Mouse (Mus musculus): ENCODE results near the gene Spon1. TPM values are rescaled to one million over a fixed set of nuclear protein-coding genes. Genes with fewer than 3 reads are reported as not detected.
A peak's percentile ranks its signal among the peaks of the same experiment; 100 is the strongest.

Spon1 gene
- total RNA-seq, 2 experiments from 2014 or later, result 68.1 to 68.6 TPM

- no peak for DNase-seq (ENCODE audit: low spot score in 2 of 2)
- no peak for TF ChIP-seq CTCF (conservative IDR thresholded peaks at IDR 0.05)
- no peak overlapping the region for H3K27ac ChIP-seq
- H3K4me3 ChIP-seq, result no peak overlapping the region
Observed at GRCm38 (mm10) chr7:113861964-113862363, 96.2 kb downstream of the Spon1 start.

GRCm38 (mm10) chr7:113872846-113873245, 107.0 kb downstream of the Spon1 start:
- DNase-seq (ENCODE audit: low spot score in 2 of 2), result no peak
- TF ChIP-seq CTCF (conservative IDR thresholded peaks at IDR 0.05), result no peak
- Histone ChIP-seq H3K27ac (no peak overlapping the region), H3K4me3 (no peak overlapping the region)

GRCm38 (mm10) chr7:113877451-113877850, 111.7 kb downstream of the Spon1 start:
- Histone ChIP-seq H3K4me3 (no peak overlapping the region), H3K27ac (no peak overlapping the region)
- no peak for DNase-seq (ENCODE audit: low spot score in 2 of 2)
- TF ChIP-seq CTCF (conservative IDR thresholded peaks at IDR 0.05), result no peak

DNA sequence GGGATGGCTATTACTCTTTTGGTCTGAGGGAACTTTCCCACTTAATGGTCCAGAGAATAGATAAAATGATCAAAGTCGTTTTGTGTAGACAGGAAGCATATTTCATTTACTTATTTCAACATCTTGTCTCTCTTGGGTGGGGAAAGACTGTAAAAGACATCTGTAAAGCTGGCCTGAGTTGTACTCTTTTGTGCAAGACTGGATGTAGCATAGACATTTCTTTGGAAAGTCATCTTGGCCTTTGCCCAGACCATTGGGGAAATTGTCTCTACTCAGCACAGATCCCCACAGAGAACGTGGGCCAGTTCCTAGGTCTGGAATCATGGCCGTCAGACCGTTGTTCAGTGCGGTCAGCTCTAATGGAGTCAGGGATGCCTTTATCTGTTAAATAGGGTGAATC, 112.1 kb downstream of the Spon1 start:
- Histone ChIP-seq H3K27ac (no peak overlapping the region), H3K4me3 (no peak overlapping the region)
- TF ChIP-seq CTCF (conservative IDR thresholded peaks at IDR 0.05), result no peak
- DNase-seq (ENCODE audit: low spot score in 2 of 2), result no peak

DNA sequence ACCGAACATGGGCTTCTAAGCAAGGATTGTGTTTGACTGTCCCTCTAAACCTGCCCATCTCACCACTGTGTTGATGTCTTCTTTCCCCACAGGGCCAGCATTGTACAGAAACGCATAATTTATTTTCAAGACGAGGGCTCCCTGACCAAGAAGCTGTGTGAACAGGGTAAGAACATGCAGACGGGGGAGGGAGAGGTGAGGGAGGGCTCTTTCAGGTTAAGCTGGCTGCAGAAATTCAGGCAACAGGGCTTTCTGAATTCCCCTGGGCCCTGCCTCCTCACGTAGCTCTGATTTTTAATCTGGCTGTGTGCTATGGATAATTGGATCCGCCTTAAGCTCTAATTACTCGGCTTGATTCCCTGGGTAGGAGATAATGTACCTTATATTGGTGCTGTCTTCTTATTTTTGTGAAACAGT, 113.3 kb downstream of the Spon1 start:
- no peak for DNase-seq (ENCODE audit: low spot score in 2 of 2)
- Histone ChIP-seq H3K4me3 (no peak overlapping the region), H3K27ac (no peak overlapping the region)
- no peak for TF ChIP-seq CTCF (conservative IDR thresholded peaks at IDR 0.05)

- no peak overlapping the region for H3K4me3 ChIP-seq
- H3K27ac ChIP-seq, result no peak overlapping the region
- DNase-seq (ENCODE audit: low spot score in 2 of 2), result no peak
- TF ChIP-seq CTCF (conservative IDR thresholded peaks at IDR 0.05), result no peak
Observed at GRCm38 (mm10) chr7:113880021-113880420, 114.2 kb downstream of the Spon1 start.

- Histone ChIP-seq H3K4me3 (no peak overlapping the region), H3K27ac (no peak overlapping the region)
- no peak for TF ChIP-seq CTCF (conservative IDR thresholded peaks at IDR 0.05)
- no peak for DNase-seq (ENCODE audit: low spot score in 2 of 2)
Observed at GRCm38 (mm10) chr7:113890782-113891181, 125.0 kb downstream of the Spon1 start.

GRCm38 (mm10) chr7:113891491-113891890, 125.7 kb downstream of the Spon1 start:
- Histone ChIP-seq H3K27ac (no peak overlapping the region), H3K4me3 (no peak overlapping the region)
- no peak for DNase-seq (ENCODE audit: low spot score in 2 of 2)
- no peak for TF ChIP-seq CTCF (conservative IDR thresholded peaks at IDR 0.05)

- DNase-seq (ENCODE audit: low spot score in 2 of 2), result no peak
- TF ChIP-seq CTCF (conservative IDR thresholded peaks at IDR 0.05), result no peak
- Histone ChIP-seq H3K27ac (no peak overlapping the region), H3K4me3 (no peak overlapping the region)
Observed at GRCm38 (mm10) chr7:113893944-113894662, 128.3 kb downstream of the Spon1 start.

GRCm38 (mm10) chr7:113895266-113895665, 129.5 kb downstream of the Spon1 start:
- TF ChIP-seq CTCF (conservative IDR thresholded peaks at IDR 0.05), result no peak
- H3K4me3 ChIP-seq, result no peak overlapping the region
- no peak for DNase-seq (ENCODE audit: low spot score in 2 of 2)
- H3K27ac ChIP-seq, result no peak overlapping the region

DNA sequence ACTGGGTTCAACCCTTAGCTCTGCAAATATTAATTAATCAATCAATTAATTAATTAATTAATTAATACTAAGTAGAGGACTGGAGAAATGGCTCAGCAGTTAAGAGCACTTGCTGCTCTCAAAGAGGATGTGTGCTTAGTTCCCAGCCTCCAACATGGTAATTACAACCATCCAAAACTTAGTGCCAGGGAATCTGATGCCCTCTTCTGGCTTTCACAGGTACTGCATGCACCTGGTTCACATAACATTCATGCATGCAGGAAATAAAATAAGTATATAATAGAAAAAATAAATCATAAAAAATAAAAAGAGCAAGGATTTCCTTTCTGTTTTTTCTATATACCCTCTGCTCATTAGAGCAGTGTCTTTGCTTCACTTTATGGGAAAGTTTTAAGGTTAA, 132.6 kb downstream of the Spon1 start:
- peak; percentile 69 for TF ChIP-seq CTCF (conservative IDR thresholded peaks at IDR 0.05)

DNA sequence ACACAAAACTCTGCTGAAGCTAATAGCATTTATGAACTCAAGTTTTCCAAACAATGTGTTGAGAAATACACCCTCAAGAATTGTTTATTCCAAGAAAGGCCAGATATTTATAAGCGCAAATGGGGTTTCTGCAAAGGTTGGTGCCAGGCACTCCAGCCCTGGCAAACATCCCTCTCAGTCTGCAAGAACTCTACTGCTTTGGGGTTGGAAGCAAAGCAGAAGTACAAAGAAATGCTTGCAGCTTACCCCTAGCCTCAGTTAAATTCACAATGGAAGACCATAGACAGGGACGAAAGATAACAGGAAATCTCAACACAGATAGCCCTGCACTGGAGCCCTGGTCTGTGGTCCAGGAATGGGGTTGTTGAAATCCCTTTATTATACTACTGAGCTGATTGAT, 135.7 kb downstream of the Spon1 start:
- peak overlapping the region; percentile 18; the same call in 1 of the 2 replicates for H3K27ac ChIP-seq
- no peak for TF ChIP-seq CTCF (conservative IDR thresholded peaks at IDR 0.05)
- DNase-seq (ENCODE audit: low spot score in 2 of 2), result no peak
- peak overlapping the region; percentile 31; the same call in 1 of the 2 replicates for H3K4me3 ChIP-seq

More for the DNA sequence above, 132.6 kb downstream of the Spon1 start:
- no peak for DNase-seq (ENCODE audit: low spot score in 2 of 2)
- no peak overlapping the region for H3K4me3 ChIP-seq
- H3K27ac ChIP-seq, result no peak overlapping the region

DNA sequence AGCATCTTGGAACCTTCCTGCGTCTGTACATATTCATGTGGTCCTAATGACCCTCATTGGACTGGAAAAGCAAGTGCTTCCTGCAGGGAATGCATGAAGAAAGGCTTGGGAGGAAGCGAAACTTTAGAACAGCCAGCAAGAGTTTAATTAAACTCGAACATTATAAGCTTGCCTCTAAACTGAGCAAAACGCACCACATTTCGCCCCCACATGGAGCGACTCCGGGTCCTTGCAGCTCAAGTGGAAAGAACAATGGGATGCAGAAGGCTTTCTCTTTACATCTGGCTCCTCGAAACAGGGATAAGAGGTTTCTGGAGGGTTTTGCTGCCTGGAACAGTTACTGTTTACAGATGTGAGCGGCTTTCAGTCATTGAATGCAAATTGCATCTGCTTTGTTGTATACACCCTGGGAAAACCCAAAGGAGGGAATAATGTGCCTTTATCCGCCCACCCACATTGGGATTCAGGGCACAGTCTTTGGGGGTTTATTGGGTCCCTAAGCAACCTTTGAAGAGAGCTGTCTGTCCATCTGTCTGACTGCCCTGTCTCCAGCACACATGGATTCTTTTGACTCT, 136.2 kb downstream of the Spon1 start:
- no peak for TF ChIP-seq CTCF (conservative IDR thresholded peaks at IDR 0.05)
- no peak for DNase-seq (ENCODE audit: low spot score in 2 of 2)

More for the DNA sequence above, 136.2 kb downstream of the Spon1 start:
- Histone ChIP-seq H3K4me3 (peak overlapping the region; percentile 31; the same call in 1 of the 2 replicates), H3K27ac (peak overlapping the region; percentile 18; the same call in 1 of the 2 replicates)
